Mouse (Mus musculus) adrenal gland, postnatal 4 days (tissue): ENCODE measurements around the gene Iah1. TPM values are rescaled to one million over a fixed set of nuclear protein-coding genes. Genes with fewer than 3 reads are reported as not detected.

ENCODE experiments used
- DNase-seq, 2 experiments: peaks; one replicate each; pipeline ENCODE4 v3.0.0; 2021 to 2022; ENCODE audit warnings: low spot score in 2 of 2, mixed read lengths in 2 of 2
- long read RNA-seq, 2 experiments: library from polyadenylated mRNA; stranded (forward); transcript quantifications; one replicate each; pipeline ENCODE4 v2.0.0; 2021
- total RNA-seq, 2 experiments: library from RNA; stranded (reverse); gene quantifications; 2 replicates each; pipeline ENCODE4 v1.2.3; 2021

The Iah1 gene
- total RNA-seq = 10 to 100 TPM; 59.1 to 61.7 TPM
- long read RNA-seq, experiment 1, transcript Iah1-201 (6 exons, 1,141 nt) = major isoform, 40 of 59 reads
- long read RNA-seq, experiment 1, partial matches to known transcripts = 4 of 59 reads
- long read RNA-seq, experiment 1, other reads (novel, unspliced or antisense) = 12 of 59 reads
- long read RNA-seq, experiment 2, transcript Iah1-201 (6 exons, 1,141 nt) = major isoform, 42 of 64 reads
- long read RNA-seq, experiment 2, partial matches to known transcripts = 3 of 64 reads
- long read RNA-seq, experiment 2, other reads (novel, unspliced or antisense) = 17 of 64 reads

DNA sequence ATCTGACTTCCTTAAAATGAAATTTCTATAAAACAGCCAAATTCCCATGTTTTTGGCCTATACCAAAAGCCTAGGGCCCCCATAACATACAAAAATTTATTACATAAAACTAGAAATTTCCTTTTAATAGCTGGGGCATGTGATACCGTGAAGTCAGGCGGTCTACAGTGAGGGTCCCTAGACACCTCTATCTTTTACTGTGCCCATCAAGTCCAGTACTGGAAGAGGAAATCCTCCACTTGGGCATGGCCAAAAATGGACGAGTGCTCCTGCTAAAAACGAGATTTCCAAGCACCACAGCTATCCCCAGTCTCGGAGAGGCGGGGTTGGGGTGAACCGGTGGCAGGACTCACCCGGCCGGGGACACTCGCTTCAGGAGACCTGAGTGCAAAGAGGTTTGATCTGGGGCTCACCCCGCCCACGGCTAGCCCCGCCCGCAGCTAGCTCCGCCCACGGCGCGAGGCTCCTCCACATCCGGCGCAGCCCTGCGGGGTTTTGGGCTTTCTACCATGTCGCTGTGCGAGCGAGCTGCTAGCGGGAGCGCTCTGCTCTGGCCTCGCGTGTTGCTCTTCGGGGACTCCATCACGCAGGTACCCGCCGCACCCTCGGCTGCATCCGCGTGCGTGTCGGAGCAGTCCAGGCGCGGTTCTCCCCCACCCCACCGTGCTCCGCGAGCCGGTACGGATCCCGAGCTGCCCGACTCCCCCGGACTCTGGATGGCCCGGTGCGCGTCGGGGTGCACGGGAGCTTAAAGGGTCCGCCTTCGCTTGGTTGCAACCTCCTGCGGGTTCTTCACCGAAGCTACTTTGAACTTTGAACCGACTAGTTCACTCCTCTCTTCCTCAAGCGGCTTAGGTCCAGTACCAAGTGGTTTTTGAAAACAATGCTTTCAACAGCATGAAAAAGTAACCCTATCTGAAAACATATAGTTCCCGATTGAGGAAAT, at the start of gene Iah1:
Iah1 (plus strand) TSS at position 467 of the 946 bp plus-strand sequence.
- DNase-seq = peak; percentile 55 to 66

DNA sequence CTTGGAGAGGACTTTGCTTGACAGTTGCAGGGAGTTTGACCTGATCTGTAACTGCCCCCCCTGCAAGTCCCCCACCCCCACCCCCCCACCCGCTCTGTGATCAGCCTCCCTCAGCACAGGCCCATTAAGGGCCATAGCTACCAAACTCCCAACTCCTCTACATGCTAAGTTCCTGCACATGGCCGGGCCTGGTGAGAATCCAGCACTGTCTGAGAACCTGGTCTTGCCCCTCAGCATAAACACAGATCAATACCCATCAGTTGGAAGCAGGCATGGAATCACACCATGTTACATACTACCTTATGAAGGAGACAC, 49.4 kb upstream of the Iah1 start:
- DNase-seq = no peak

DNA sequence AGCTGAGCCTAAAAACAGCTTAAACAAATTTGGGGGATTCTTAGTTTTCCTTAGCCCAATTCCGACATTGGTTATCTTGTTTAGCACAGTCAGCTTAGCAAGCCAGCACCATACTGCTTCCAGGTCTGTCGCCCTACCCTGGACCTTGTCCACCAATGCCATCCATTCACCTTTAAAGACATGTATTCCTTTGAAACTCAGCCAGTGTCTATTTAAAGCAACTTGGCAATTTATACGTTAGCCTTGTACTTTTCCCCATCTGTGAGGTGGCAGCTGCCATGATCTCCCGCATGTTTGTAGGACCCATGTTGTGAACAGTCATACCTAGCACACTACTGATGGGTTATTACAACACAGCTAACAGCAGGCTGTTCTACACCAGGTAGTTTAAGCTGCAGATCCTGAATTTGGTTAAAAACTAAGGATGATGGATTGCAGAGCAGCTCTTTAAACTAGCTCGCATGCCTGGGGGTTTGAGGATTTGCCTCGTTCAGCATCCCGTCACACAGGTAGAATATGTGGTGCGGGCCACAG, 48.0 kb upstream of the Iah1 start:
- no peak for DNase-seq

DNA sequence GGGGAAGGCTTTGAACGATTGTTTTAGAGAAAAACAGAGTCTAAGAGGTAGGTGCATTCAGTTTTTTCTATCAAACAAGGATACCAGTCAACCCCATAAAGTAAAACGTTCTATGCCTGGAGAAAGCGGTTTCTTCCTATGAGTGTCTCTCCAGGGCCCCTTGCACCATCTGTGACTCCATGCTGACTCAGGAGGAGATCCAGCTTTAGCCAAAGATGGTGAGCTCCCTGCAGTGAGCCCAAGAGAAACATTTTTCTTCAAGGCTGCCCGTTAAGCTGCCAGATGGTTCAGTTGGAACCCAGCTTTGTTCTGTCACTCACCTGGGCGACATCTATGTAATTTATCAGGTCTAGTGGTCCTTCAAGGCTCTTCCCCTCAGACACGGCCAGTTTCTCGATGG, 41.7 kb upstream of the Iah1 start:
- DNase-seq = no peak

DNA sequence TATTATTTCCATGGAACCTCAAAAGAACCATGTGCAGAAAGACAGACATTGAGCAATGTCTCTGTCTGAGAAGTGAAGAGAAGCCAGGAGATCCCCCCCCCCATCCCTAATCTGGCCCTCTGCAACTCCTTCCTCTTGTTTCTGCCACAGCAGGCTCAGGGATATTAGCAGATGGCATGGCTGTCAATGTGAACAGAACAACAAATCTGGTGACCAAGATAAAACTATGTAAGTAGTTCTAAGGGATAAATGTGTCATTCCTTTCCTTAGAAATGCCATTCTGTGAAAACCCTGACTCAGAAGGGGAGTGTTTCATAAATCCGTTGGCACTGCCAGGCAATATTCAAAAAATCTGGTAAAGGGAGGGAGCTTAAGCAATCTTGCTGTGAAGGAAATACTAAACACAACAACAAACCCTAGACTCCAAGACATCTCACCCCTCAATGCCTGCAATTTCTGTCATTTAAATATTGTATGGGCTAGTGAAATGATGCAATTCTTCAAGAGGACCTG, 38.8 kb upstream of the Iah1 start:
- no peak for DNase-seq

DNA sequence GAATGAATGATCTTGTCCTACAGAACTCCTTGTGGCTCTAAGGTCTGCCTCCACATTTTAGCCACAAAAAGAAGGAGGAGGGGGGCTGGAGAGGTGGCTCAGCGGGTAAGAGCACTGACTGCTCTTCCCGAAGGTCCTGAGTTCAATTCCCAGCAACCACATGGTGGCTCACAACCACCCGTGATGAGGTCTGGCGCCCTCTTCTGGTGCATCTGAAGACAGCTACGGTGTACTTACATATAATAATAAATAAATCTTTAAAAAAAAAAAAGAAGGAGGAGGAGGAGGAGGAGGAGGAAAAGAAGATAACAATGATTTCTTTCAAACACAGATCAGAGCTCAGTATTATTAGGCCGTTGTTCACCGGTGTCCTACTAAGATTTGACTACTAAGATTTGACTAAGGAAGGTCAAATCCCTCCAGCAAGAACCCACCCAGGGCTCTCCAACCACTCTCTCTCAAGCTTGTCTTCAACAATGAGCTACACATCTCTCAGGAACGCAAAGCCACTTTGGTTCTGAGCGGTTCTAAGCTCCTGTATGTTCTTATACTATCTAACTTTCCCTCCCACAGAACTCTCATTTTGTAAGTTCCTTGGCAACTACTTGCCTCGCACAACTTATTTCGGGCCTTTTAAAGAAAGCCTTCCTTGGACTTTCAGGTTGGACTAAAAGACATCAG, 31.3 kb upstream of the Iah1 start, which contains the start of gene Cpsf3:
Cpsf3 (plus strand) TSS at position 631 of the 681 bp plus-strand sequence.
- DNase-seq = no peak

DNA sequence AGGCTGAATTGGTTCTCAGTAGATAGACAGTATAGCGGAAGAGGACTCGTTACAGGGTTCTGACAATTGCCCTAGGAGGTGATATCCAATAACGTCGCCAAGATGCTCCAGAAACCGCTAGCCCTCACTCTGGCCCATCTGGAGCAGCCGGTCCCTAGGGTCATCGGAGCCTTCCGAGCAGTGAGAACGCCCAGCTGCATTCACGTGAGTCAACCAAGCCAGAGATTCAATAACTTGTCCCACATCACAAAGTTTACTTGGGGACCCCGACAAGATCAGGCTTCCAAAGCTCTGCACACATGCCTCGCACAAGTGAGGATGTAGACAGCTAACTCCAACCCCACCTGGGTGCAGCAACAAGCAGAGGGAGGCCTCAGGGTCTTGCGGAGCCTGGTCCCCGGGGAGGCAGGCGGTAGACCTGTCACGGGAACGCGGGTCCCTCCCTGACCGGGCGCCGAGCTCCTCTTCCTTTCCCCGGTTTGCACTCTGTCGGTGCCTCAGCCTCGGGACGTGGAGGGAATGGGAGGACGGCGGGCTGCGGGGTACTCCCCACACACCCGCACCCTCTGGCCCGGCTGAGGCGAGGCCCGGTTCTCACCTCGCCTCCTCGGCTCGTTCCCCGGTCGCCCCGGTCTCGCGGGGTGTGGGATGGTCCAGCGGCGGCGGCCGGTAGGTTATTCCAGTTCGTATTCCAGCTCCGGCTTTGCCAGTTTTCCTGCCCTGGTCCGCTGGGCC, 30.5 kb upstream of the Iah1 start:
- DNase-seq = peak in 1 of 2 experiments; percentile 96

DNA sequence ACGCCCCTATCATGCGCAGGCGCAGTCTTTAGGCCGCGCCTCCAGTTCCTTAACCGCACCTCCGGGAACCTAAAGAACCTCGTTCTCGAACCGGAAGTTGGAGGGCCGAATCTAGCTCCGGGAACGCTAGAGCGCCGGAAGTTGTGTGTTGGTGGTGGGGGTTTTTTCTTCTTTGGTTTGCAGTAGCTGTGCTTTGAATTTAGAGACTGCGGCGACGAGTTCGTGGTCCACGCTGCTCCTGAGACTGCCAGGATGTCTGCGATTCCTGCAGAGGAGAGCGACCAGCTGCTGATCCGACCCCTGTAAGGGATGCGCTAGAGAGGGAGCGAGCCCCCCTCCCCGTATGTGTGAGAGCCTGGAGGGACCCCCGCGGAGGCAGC, 30.0 kb upstream of the Iah1 start, which contains the start of gene Itgb1bp1:
Itgb1bp1 (minus strand) TSS at position 42 of the 380 bp plus-strand sequence.
- DNase-seq = peak in 1 of 2 experiments; percentile 96

DNA sequence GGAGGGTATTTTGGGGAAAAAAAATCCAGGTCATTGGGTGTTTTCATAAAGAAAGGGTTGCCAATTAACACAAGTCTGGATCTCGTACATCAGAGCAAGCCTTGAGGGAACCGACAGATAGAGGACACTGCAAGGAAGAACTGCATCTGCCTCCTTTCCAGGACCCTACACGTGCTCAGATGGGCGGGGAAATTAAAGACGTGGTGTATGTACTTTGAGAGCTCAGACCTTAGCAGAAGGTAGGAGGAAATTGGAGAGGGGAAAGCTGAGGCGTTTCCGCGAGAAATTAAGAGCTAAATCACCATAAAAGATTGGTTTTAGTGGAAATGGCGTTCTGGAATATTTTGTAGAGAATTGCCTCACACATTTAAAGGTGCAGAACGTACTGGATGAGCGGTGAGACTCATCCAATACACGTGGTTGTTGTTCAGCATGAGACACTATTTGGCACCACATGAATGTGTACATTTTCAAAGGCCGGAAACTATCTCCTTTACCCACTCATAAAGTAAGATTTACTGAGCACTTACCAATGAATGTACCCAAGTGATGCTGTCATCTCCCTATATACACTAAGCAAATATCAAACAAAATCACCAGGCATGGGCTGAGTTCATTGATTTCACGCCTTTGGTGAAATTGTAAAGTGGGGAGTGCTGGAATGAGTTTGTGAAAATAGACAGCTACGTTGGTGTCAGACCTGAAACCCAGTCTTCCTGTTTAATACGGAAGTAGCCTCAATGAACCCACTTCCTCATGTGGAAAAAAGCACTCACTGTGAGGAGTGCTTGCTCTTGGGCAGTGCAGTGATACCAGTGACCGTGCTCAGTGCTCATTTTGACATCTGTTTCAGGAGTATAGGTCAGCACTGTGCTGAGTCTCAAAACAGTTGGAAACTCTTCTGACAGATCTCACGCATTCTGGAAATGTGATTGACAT, 29.2 kb upstream of the Iah1 start:
- DNase-seq = no peak

DNA sequence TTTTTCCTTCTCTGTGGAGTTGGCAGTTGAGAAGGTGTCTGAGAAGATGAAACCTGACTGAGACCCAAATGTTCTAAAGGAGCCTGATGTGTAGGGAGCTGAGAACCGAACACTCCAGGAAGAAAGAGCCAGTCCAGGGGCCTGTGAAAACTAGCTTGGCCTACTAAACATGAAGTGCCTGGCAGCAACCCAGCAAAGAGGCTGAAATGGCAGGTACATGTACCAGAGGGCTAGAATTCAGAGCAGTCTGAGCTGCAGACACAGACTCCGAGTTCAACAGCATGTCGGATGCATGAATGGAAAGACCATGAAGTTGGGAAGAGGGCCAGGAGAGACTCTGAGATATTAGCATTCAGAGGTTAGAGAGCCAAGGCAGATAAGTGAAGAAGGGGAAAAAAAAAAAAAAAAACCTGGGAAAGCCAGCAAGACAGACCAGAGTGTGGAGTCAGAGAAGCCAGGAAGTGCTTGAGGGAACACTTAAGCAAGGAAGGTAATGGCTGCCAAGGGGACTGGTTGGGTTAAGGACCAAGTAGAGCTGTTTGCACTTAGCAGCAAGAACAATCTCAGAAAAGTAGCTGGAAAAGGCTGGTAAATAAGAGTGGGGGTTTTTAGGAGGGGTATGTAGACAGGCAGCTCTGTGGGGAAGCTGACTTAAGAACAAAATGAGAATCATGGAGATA, 27.3 kb upstream of the Iah1 start:
- no peak for DNase-seq

DNA sequence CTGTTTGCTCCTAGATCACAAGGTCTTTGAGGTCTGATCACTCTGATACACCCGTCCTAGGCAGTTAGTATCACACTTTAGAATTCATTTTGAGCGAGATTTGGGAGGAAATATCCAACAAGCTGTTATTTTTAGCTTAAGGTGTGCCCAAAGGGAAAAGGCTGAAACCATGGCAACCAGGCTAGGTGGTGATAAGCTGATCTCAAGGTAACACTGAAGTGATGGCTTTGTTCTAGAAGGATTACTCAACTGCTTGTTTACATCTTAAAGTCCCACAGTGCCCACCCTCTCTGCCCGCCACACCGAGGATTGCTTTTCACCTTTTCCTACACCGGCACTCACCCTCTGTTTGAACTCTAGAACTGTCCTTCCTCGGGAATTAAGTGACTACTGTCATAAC, 26.5 kb upstream of the Iah1 start:
- DNase-seq = no peak

DNA sequence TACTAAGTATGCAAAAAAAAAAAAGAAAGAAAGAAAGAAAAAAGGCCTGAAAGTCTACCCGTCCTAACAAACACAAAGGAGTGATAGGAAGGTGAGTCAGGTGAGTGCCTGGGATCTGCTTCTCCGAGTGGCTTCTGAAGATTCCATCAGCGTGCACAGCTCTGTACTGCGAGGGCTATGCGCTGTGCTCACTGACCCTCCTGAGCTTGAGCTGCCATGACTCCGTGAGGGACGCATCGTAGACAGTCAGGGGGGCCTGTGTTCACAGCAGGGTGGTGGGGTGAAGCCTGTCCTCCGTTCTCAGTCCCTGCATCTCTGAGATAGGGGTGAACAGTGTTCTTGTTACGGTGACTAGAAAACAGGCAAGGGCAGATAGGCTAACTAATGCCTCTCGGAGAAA, 17.3 kb upstream of the Iah1 start:
- no peak for DNase-seq

DNA sequence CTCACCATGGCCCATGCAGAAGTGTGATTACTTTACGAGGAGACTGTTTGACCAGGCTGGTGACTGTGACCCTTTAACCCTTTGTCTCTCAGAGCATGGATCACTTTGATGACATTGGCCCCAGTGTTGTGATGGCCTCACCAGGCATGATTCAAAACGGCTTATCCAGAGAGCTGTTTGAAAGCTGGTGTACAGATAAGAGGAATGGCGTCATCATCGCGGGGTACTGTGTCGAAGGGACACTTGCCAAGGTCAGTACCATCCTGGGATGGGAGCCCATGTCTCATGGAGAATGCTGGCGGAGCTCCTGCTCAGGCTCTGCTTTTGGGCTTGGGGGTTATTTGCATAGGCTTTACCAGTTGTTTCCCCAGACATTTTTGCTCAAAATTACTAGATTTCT, 14.9 kb upstream of the Iah1 start:
- DNase-seq = peak in 1 of 2 experiments; percentile 20

DNA sequence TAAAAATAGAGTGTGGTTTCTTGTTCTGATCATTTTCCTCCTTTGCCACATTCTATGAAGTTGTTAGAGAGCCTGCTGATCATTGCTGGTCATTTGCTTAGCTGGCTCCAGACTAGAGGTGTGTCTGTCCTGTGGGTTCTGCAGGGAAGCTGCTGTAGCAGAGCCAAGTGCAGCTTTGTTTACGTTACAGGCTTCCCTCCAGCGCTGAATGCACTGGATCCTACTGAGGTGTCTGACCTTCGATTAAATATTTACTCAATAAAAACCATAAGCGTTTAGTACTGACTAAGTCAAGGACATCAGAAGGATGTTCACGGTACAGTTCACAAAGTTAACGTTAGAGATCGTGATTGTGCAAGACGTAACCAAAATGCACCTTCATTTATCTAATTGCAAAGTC, 14.3 kb upstream of the Iah1 start:
- DNase-seq = no peak

DNA sequence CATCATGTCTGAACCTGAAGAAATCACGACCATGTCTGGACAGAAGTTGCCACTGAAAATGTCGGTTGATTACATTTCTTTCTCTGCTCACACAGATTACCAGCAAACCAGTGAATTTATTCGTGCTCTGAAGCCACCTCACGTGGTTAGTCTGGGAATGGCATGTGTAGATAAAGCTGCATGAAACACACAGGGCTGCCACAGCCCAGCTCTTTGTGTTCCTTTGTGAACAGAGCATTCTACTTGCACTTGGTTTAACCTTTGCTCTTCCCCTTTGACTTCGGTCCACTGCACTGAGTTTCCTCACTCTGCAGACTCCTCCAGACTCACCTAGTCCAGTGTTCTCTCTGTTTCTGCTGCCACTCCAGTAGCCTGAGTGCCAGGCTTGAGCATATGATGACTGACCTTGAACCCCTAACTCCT, 13.8 kb upstream of the Iah1 start:
- no peak for DNase-seq

DNA sequence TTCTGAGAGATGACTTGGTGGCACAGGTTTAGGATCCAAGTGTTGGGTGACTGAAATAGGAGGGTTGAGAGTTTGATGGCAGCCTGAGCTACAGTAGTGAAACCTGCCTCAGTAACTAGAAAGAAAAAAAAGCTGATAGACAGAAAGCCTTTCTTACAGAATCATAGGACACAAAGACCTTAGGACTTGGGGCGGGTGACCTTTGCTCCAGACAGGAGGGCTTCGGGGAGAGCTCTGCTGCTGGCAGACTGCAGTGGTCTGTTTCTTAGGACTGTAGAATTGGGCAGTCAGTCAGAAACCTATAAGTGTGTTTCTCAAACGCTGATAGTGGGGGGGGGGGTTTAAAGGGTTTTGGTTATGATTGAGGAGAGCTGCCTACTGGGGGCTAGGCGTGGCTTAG, 10.4 kb upstream of the Iah1 start:
- no peak for DNase-seq

DNA sequence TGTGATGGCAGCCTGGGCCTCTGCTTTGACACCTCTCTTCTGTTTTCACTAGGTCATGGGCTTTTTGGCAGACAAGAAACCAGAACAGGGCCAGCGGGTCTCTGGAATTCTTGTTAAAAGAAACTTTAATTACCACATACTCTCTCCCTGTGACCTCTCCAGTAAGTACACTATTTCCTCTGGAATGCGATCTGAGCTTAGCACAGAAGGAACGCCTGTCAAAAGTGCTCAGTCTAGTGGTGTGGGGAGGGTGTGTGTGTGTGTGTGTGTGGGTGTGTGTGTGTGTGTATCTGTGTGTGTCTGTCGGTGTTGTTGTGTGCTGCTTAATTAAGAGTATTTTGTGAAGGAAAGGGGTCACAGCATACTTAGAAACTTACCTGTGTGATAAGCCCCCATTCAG, 9.5 kb upstream of the Iah1 start:
- no peak for DNase-seq

DNA sequence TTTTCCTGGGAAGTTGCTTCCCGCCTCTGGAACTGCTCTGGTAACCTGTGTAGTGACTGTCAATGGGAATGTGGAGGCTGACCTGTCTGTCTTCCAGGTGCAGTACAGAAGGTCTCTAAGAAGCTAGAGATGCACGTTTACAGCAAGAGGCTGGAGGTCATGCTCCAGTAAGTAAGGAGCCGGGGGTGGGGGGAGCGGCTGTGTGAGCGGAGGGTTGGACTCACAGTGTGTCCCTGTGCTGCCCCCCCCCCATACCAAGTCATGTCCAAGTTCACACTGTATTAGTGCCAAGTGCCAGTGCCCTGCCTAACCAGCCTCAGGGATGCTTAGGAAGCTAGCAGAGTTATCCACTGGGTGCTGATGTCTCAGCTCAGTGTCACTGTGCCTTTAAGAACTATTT, 4.0 kb upstream of the Iah1 start:
- no peak for DNase-seq

DNA sequence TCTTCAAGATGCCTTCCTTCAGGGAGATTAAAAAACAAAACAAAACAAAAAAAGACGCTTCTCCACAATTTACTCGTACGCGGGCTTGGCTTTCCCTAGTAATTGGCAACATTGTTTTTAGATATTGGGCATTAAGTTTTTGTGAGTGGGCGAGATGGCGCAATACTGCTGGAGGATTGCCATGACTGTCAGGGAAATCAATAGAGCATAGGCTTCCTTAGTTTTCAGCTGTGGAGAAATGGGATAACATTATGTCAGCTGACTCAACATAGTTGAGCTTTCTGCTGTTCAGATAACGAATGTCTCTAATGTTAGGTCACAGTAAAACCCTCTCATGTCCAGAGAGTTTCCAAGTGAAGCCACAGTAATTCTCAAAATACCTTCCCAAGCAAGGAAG, 678 bp downstream of the Iah1 start:
- no peak for DNase-seq
